Mouse (Mus musculus): ENCODE measurements at regions not wholly inside any gene's neighbourhood (a gene's known extent, or its start where the extent isn't known, plus 50 kb on each side); places are given as distances from the start of the nearest gene placed in this dataset.

- Histone ChIP-seq H3K9me3 (ENCODE audit: control insufficient read depth, low read length) (no peaks in the 10 kb centered on the region), H3K9ac (ENCODE audit: low read depth, low read length, severe bottlenecking) (no peak overlapping the region), H3K4me3 (replicated peaks; ENCODE audit: low read length) (no peak overlapping the region), H3K27ac (replicated peaks; ENCODE audit: low read depth, low read length) (no peak overlapping the region), H3K4me2 (replicated peaks; ENCODE audit: low read depth, low read length, severe bottlenecking) (no peak overlapping the region), H3K36me3 (ENCODE audit: control insufficient read depth, insufficient read depth, low read length) (no peaks in the 10 kb centered on the region), H3K4me1 (ENCODE audit: control insufficient read depth, insufficient read depth, low read length) (no peaks in the 10 kb centered on the region), H3K27me3 (ENCODE audit: control insufficient read depth, insufficient read depth, low read length) (no peaks in the 10 kb centered on the region)
- ATAC-seq (ENCODE audit: low FRiP score, low read depth) (no peak), DNase-seq (ENCODE audit: low spot score) (no peak)
- 45% methylated on average over 10 of the region's 10 CpGs for WGBS
- no peak for TF ChIP-seq POLR2A (IDR thresholded peaks at IDR 0.05; ENCODE audit: borderline replicate concordance, extremely low read depth, insufficient read depth, insufficient read length)
These were observed 66.5 kb downstream of the Nmur2 start for GRCm38 (mm10) chr11:55974224-55974875.

DNA sequence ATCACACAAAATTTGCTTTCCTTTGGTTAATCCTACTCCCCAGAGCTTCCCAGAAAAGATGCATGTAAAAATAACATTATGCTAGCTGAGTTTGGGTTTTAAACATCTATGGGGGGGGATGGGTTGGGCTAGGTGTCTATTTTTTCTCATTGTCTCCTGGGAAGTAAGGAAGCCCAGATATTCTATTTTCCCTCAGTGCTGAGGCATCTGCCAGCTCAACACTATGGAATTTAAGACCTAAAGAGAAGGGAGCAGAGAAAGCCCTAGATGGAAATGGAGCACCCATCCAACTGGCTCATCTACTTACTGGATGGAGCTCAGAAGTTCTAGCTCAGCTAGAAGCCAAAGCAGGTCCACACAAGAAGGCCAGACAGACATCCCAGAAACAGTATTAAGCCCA is 74.2 kb downstream of the Nmur2 start:
- no peak for TF ChIP-seq POLR2A (IDR thresholded peaks at IDR 0.05; ENCODE audit: borderline replicate concordance, extremely low read depth, insufficient read depth, insufficient read length)
- H3K36me3 ChIP-seq (ENCODE audit: control insufficient read depth, insufficient read depth, low read length): no peaks in the 10 kb centered on the region
- DNase-seq (ENCODE audit: low spot score) (no peak), ATAC-seq (ENCODE audit: low FRiP score, low read depth) (no peak)
- H3K27me3 ChIP-seq (ENCODE audit: control insufficient read depth, insufficient read depth, low read length): no peaks in the 10 kb centered on the region
- no peak overlapping the region for H3K27ac ChIP-seq (replicated peaks; ENCODE audit: low read depth, low read length)
- H3K9ac ChIP-seq (ENCODE audit: low read depth, low read length, severe bottlenecking): no peak overlapping the region
- no peak overlapping the region for H3K4me2 ChIP-seq (replicated peaks; ENCODE audit: low read depth, low read length, severe bottlenecking)
- H3K4me1 ChIP-seq (ENCODE audit: control insufficient read depth, insufficient read depth, low read length): no peaks in the 10 kb centered on the region
- no peak overlapping the region for H3K4me3 ChIP-seq (replicated peaks; ENCODE audit: low read length)
- H3K9me3 ChIP-seq (ENCODE audit: control insufficient read depth, low read length): no peaks in the 10 kb centered on the region

DNA sequence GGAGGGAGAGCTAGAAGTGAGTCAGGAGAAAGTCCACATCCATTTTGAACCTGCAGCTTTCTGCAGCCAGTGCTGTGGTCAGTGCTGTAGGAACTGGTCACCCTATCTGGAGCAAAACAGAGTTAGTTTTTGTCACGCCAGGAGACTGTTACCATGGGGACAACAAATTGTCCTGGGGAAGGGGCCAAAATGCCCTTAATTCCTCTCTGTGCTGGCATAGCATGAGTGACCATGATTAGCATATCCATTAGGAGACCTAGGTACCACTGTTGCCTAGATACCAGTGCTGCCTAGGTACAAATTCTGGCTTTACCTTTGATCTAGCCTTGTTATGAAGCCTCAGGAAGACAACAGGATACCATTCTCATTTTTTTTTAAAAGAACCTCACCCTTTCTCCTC is 82.4 kb downstream of the Nmur2 start:
- no peak for DNase-seq (ENCODE audit: low spot score)
- TF ChIP-seq POLR2A (IDR thresholded peaks at IDR 0.05; ENCODE audit: borderline replicate concordance, extremely low read depth, insufficient read depth, insufficient read length): no peak
- no peak overlapping the region for H3K4me3 ChIP-seq (replicated peaks; ENCODE audit: low read length)
- no peaks in the 10 kb centered on the region for H3K9me3 ChIP-seq (ENCODE audit: control insufficient read depth, low read length)
- ATAC-seq (ENCODE audit: low FRiP score, low read depth): no peak
- H3K4me2 ChIP-seq (replicated peaks; ENCODE audit: low read depth, low read length, severe bottlenecking): no peak overlapping the region
- no peak overlapping the region for H3K9ac ChIP-seq (ENCODE audit: low read depth, low read length, severe bottlenecking)
- H3K36me3 ChIP-seq (ENCODE audit: control insufficient read depth, insufficient read depth, low read length): no peaks in the 10 kb centered on the region
- H3K27ac ChIP-seq (replicated peaks; ENCODE audit: low read depth, low read length): no peak overlapping the region
- 25% methylated on average over 1 of the region's 1 CpGs for WGBS
- H3K27me3 ChIP-seq (ENCODE audit: control insufficient read depth, insufficient read depth, low read length): no peaks in the 10 kb centered on the region
- H3K4me1 ChIP-seq (ENCODE audit: control insufficient read depth, insufficient read depth, low read length): no peaks in the 10 kb centered on the region

DNA sequence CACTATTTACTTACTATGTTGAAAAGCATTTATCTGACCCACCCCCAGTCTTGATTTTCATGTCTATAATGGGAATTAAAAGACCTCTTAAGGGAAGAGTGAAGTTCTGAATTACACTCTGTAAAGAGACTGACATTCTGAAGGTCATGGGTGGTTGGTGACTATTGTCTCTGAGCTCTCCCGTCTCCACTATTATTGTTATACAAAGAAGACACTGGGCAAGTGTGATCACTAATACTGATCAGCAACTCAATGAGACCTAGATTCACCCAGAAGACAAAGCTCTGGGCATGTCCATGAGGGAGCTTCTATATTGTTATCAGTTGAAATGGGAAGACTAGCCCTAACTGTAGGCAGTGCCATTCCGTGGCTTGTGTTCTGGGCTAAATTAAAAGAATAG is 83.5 kb downstream of the Nmur2 start:
- no peak overlapping the region for H3K4me3 ChIP-seq (replicated peaks; ENCODE audit: low read length)
- 82% methylated on average over 2 of the region's 2 CpGs for WGBS
- no peak for DNase-seq (ENCODE audit: low spot score)
- no peaks in the 10 kb centered on the region for H3K36me3 ChIP-seq (ENCODE audit: control insufficient read depth, insufficient read depth, low read length)
- H3K4me2 ChIP-seq (replicated peaks; ENCODE audit: low read depth, low read length, severe bottlenecking): no peak overlapping the region
- H3K9ac ChIP-seq (ENCODE audit: low read depth, low read length, severe bottlenecking): no peak overlapping the region
- no peaks in the 10 kb centered on the region for H3K4me1 ChIP-seq (ENCODE audit: control insufficient read depth, insufficient read depth, low read length)
- H3K9me3 ChIP-seq (ENCODE audit: control insufficient read depth, low read length): no peaks in the 10 kb centered on the region
- no peak for ATAC-seq (ENCODE audit: low FRiP score, low read depth)
- H3K27ac ChIP-seq (replicated peaks; ENCODE audit: low read depth, low read length): no peak overlapping the region
- TF ChIP-seq POLR2A (IDR thresholded peaks at IDR 0.05; ENCODE audit: borderline replicate concordance, extremely low read depth, insufficient read depth, insufficient read length): no peak
- H3K27me3 ChIP-seq (ENCODE audit: control insufficient read depth, insufficient read depth, low read length): no peaks in the 10 kb centered on the region

- no peak for TF ChIP-seq POLR2A (IDR thresholded peaks at IDR 0.05; ENCODE audit: borderline replicate concordance, extremely low read depth, insufficient read depth, insufficient read length)
- no peak overlapping the region for H3K4me2 ChIP-seq (replicated peaks; ENCODE audit: low read depth, low read length, severe bottlenecking)
- 0% methylated on average over 2 of the region's 2 CpGs for WGBS
- H3K9me3 ChIP-seq (ENCODE audit: control insufficient read depth, low read length): no peaks in the 10 kb centered on the region
- H3K36me3 ChIP-seq (ENCODE audit: control insufficient read depth, insufficient read depth, low read length): no peaks in the 10 kb centered on the region
- no peaks in the 10 kb centered on the region for H3K27me3 ChIP-seq (ENCODE audit: control insufficient read depth, insufficient read depth, low read length)
- ATAC-seq (ENCODE audit: low FRiP score, low read depth) (no peak), DNase-seq (ENCODE audit: low spot score) (no peak)
- H3K4me1 ChIP-seq (ENCODE audit: control insufficient read depth, insufficient read depth, low read length): no peaks in the 10 kb centered on the region
- no peak overlapping the region for H3K4me3 ChIP-seq (replicated peaks; ENCODE audit: low read length)
- H3K27ac ChIP-seq (replicated peaks; ENCODE audit: low read depth, low read length): no peak overlapping the region
- no peak overlapping the region for H3K9ac ChIP-seq (ENCODE audit: low read depth, low read length, severe bottlenecking)
These were observed 87.1 kb downstream of the Nmur2 start for GRCm38 (mm10) chr11:55953696-55954095.

- DNase-seq (ENCODE audit: low spot score) (no peak), ATAC-seq (ENCODE audit: low FRiP score, low read depth) (no peak)
- 64% methylated on average over 3 of the region's 3 CpGs for WGBS
- no peaks in the 10 kb centered on the region for H3K9me3 ChIP-seq (ENCODE audit: control insufficient read depth, low read length)
- no peak overlapping the region for H3K9ac ChIP-seq (ENCODE audit: low read depth, low read length, severe bottlenecking)
- H3K27me3 ChIP-seq (ENCODE audit: control insufficient read depth, insufficient read depth, low read length): no peaks in the 10 kb centered on the region
- no peak overlapping the region for H3K4me2 ChIP-seq (replicated peaks; ENCODE audit: low read depth, low read length, severe bottlenecking)
- no peaks in the 10 kb centered on the region for H3K36me3 ChIP-seq (ENCODE audit: control insufficient read depth, insufficient read depth, low read length)
- H3K27ac ChIP-seq (replicated peaks; ENCODE audit: low read depth, low read length): no peak overlapping the region
- no peak for TF ChIP-seq POLR2A (IDR thresholded peaks at IDR 0.05; ENCODE audit: borderline replicate concordance, extremely low read depth, insufficient read depth, insufficient read length)
- no peaks in the 10 kb centered on the region for H3K4me1 ChIP-seq (ENCODE audit: control insufficient read depth, insufficient read depth, low read length)
- no peak overlapping the region for H3K4me3 ChIP-seq (replicated peaks; ENCODE audit: low read length)
These were observed 91.2 kb downstream of the Nmur2 start for GRCm38 (mm10) chr11:55949596-55949995.

Measured in limb, embryonic 14.5 days (tissue).